Mouse (Mus musculus) adrenal gland, postnatal 10 days (tissue): ENCODE measurements around the gene Tex264. TPM values are rescaled to one million over a fixed set of nuclear protein-coding genes. Genes with fewer than 3 reads are reported as not detected.
A peak's percentile ranks its signal among the peaks of the same experiment; 100 is the strongest.

Source experiments
- DNase-seq: peaks from one replicate; pipeline ENCODE4 v3.0.0; 2021; ENCODE audit warnings: mixed read lengths
- long read RNA-seq, 2 experiments: library from polyadenylated mRNA; stranded (forward); transcript quantifications; one replicate each; pipeline ENCODE4 v2.0.0; 2021
- total RNA-seq, 2 experiments: library from RNA; stranded (reverse); gene quantifications; 2 replicates each; pipeline ENCODE4 v1.2.3; 2021

Tex264 gene
- total RNA-seq, result 10 to 100 TPM; 76.4 to 79.0 TPM
- long read RNA-seq, experiment 1, transcript Tex264-201 (6 exons, 1,391 nt), result major isoform, 19 of 64 reads
- long read RNA-seq, experiment 1, transcript Tex264-202 (6 exons, 1,896 nt), result minor isoform, 14 of 64 reads
- long read RNA-seq, experiment 1, transcript Tex264-203 (6 exons, 1,364 nt), result minor isoform, 8 of 64 reads
- long read RNA-seq, experiment 1, partial matches to known transcripts, result 15 of 64 reads
- long read RNA-seq, experiment 1, other reads (novel, unspliced or antisense), result 8 of 64 reads
- long read RNA-seq, experiment 2, transcript Tex264-201 (6 exons, 1,391 nt), result major isoform, 22 of 56 reads
- long read RNA-seq, experiment 2, transcript Tex264-202 (6 exons, 1,896 nt), result minor isoform, 11 of 56 reads
- long read RNA-seq, experiment 2, transcript Tex264-203 (6 exons, 1,364 nt), result minor isoform, 10 of 56 reads
- long read RNA-seq, experiment 2, partial matches to known transcripts, result 9 of 56 reads
- long read RNA-seq, experiment 2, other reads (novel, unspliced or antisense), result 4 of 56 reads

GRCm38 (mm10) chr9:106685249-106686101 is at the start of gene Tex264:
Gene Tex264, minus strand, starts transcription at chr9:106685927.
- DNase-seq, result peak; percentile 91

GRCm38 (mm10) chr9:106733690-106734089 is 48.0 kb upstream of the Tex264 start:
- no peak for DNase-seq

GRCm38 (mm10) chr9:106729416-106729815 is 43.7 kb upstream of the Tex264 start:
- no peak for DNase-seq

- no peak for DNase-seq
These were observed 41.2 kb upstream of the Tex264 start for GRCm38 (mm10) chr9:106726891-106727290.

GRCm38 (mm10) chr9:106725435-106725834 is 39.7 kb upstream of the Tex264 start:
- no peak for DNase-seq

GRCm38 (mm10) chr9:106724864-106725263 is 39.1 kb upstream of the Tex264 start:
- DNase-seq, result peak; percentile 33

- DNase-seq, result no peak
These were observed 31.0 kb upstream of the Tex264 start for GRCm38 (mm10) chr9:106716729-106717128.

GRCm38 (mm10) chr9:106716232-106716631 is 30.5 kb upstream of the Tex264 start:
- DNase-seq, result peak; percentile 43

- DNase-seq, result no peak
These were observed 26.7 kb upstream of the Tex264 start for GRCm38 (mm10) chr9:106712470-106712869.

- DNase-seq, result no peak
These were observed 7.3 kb upstream of the Tex264 start for GRCm38 (mm10) chr9:106692973-106693481.

GRCm38 (mm10) chr9:106688834-106689233 is 3.1 kb upstream of the Tex264 start:
- no peak for DNase-seq

- peak; percentile 84 for DNase-seq
These were observed 1.4 kb upstream of the Tex264 start for GRCm38 (mm10) chr9:106686983-106687650.

GRCm38 (mm10) chr9:106684918-106685248 is 844 bp downstream of the Tex264 start:
- no peak for DNase-seq

- no peak for DNase-seq
These were observed 1.4 kb downstream of the Tex264 start for GRCm38 (mm10) chr9:106684093-106684872.

GRCm38 (mm10) chr9:106681026-106681425 is 4.7 kb downstream of the Tex264 start:
- DNase-seq, result peak; percentile 35

GRCm38 (mm10) chr9:106678242-106678641 is 7.5 kb downstream of the Tex264 start:
- peak; percentile 25 for DNase-seq

- DNase-seq, result no peak
These were observed 8.0 kb downstream of the Tex264 start for GRCm38 (mm10) chr9:106677702-106678101.

GRCm38 (mm10) chr9:106676571-106676970 is 9.2 kb downstream of the Tex264 start:
- no peak for DNase-seq

GRCm38 (mm10) chr9:106675965-106676364 is 9.8 kb downstream of the Tex264 start:
- DNase-seq, result no peak

- peak; percentile 89 for DNase-seq
These were observed 10.2 kb downstream of the Tex264 start for GRCm38 (mm10) chr9:106675480-106675879.

- no peak for DNase-seq
These were observed 11.9 kb downstream of the Tex264 start for GRCm38 (mm10) chr9:106673860-106674259.
